Mouse (Mus musculus): ENCODE data around the gene Tulp1.

DNA sequence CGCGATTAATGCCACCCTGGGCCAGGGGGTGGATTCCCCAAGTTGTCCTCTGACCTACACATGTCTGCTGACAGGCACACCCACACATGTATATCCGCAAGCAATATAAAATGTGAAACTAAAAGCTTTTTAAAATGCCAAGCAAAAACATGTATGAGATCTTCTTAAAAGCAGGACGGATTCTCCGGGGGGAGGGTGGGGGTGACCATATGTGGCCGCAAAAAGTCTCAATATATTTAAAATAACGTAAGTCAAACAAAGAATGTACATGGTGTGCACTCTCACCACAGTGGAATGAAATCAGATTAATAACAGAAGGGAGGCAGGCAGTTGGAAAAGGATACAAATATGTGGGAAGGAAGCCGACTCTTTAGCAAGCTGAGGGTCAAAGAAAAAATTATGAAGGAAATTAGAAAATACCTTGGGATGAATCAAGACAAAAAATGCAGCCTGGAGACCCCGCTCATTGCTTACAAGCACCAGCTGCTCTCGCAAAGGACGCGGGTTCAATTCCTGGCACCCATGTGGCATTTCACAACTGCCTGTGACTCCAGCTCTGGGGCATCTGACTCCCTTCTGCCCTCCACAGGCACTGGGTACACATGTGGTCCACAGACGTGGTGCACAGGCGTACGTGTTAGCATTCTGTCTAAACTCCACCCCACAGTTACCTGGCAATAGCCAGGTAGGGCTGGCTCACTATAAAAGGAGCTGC lies 29.2 kb upstream of the Tulp1 start:
- TF ChIP-seq CTCF (IDR thresholded peaks at IDR 0.05; ENCODE audit: low read depth) (no peak), EP300 (optimal IDR thresholded peaks at IDR 0.05) (no peak)
